Mouse (Mus musculus) heart, postnatal 10 days (tissue): ENCODE results near the gene Dynlrb2. TPM values are rescaled to one million over a fixed set of nuclear protein-coding genes. Genes with fewer than 3 reads are reported as not detected.

Experiments used
- DNase-seq, 2 experiments: peaks; one replicate each; pipeline ENCODE4 v3.0.0; 2021
- intact Hi-C: fragments of 180-260 bp; cut with DNase I; formaldehyde crosslinking; loops from one replicate; pipeline ENCODE4 v1.15.1; 2025
- total RNA-seq, 2 experiments: library from RNA; stranded (reverse); gene quantifications; 2 replicates each; pipeline ENCODE4 v1.2.3; 2021

Gene Dynlrb2
- not detected for total RNA-seq

GRCm38 (mm10) chr8:116504477-116505120 lies at the start of gene Dynlrb2:
Dynlrb2 (plus strand) TSS chr8:116504974.
- intact Hi-C loops = no loop called here
- peak; percentile 93 to 95 for DNase-seq

- DNase-seq = no peak
- intact Hi-C loops = no loop called here
Observed at GRCm38 (mm10) chr8:116458569-116458968, 46.2 kb upstream of the Dynlrb2 start.

- no peak for DNase-seq
- intact Hi-C loops = no loop called here
Observed at GRCm38 (mm10) chr8:116461472-116461871, 43.3 kb upstream of the Dynlrb2 start.

- DNase-seq = no peak
- intact Hi-C loops = no loop called here
Observed at GRCm38 (mm10) chr8:116466586-116466985, 38.2 kb upstream of the Dynlrb2 start.

- intact Hi-C loops = no loop called here
- no peak for DNase-seq
Observed at GRCm38 (mm10) chr8:116467027-116467426, 37.7 kb upstream of the Dynlrb2 start.

GRCm38 (mm10) chr8:116477941-116478340 lies 26.8 kb upstream of the Dynlrb2 start:
- intact Hi-C loops = no loop called here

GRCm38 (mm10) chr8:116478681-116479080 lies 26.1 kb upstream of the Dynlrb2 start:
- intact Hi-C loops = no loop called here
- DNase-seq = no peak

More at GRCm38 (mm10) chr8:116477941-116478340, 26.8 kb upstream of the Dynlrb2 start:
- no peak for DNase-seq

GRCm38 (mm10) chr8:116480894-116481293 lies 23.9 kb upstream of the Dynlrb2 start:
- peak; percentile 66 to 80 for DNase-seq
- intact Hi-C loops = loop anchor here (1.0 kb wide), 2 partner anchors 274 to 387 kb away; no protein-coding TSS in a partner anchor

- intact Hi-C loops = no loop called here
- no peak for DNase-seq
Observed at GRCm38 (mm10) chr8:116482738-116483137, 22.0 kb upstream of the Dynlrb2 start.

GRCm38 (mm10) chr8:116484087-116484486 lies 20.7 kb upstream of the Dynlrb2 start:
- peak in 1 of 2 experiments; percentile 35 for DNase-seq
- intact Hi-C loops = no loop called here

GRCm38 (mm10) chr8:116488546-116488945 lies 16.2 kb upstream of the Dynlrb2 start:
- intact Hi-C loops = no loop called here
- DNase-seq = no peak

- intact Hi-C loops = no loop called here
- no peak for DNase-seq
Observed at GRCm38 (mm10) chr8:116500057-116500809, 4.5 kb upstream of the Dynlrb2 start.

GRCm38 (mm10) chr8:116508721-116509120 lies 3.9 kb downstream of the Dynlrb2 start:
- intact Hi-C loops = loop anchor here (2.0 kb wide), 1 partner anchor 34 kb away; no protein-coding TSS in a partner anchor
- peak; percentile 77 to 79 for DNase-seq

- DNase-seq = no peak
- intact Hi-C loops = loop anchor here (2.0 kb wide), 1 partner anchor 34 kb away; no protein-coding TSS in a partner anchor
Observed at GRCm38 (mm10) chr8:116509247-116509646, 4.5 kb downstream of the Dynlrb2 start.

- intact Hi-C loops = no loop called here
- no peak for DNase-seq
Observed at GRCm38 (mm10) chr8:116519676-116520075, 14.9 kb downstream of the Dynlrb2 start.

GRCm38 (mm10) chr8:116521208-116521607 lies 16.4 kb downstream of the Dynlrb2 start:
- intact Hi-C loops = no loop called here
- no peak for DNase-seq

GRCm38 (mm10) chr8:116521641-116522040 lies 16.9 kb downstream of the Dynlrb2 start:
- intact Hi-C loops = no loop called here

GRCm38 (mm10) chr8:116522104-116522767 lies 17.5 kb downstream of the Dynlrb2 start:
- DNase-seq = no peak
- intact Hi-C loops = no loop called here

More at GRCm38 (mm10) chr8:116521641-116522040, 16.9 kb downstream of the Dynlrb2 start:
- no peak for DNase-seq

GRCm38 (mm10) chr8:116524915-116525314 lies 20.1 kb downstream of the Dynlrb2 start:
- DNase-seq = no peak
- intact Hi-C loops = no loop called here

- intact Hi-C loops = no loop called here
Observed at GRCm38 (mm10) chr8:116528736-116529135, 24.0 kb downstream of the Dynlrb2 start.

GRCm38 (mm10) chr8:116533081-116533480 lies 28.3 kb downstream of the Dynlrb2 start:
- no peak for DNase-seq
- intact Hi-C loops = no loop called here

More at GRCm38 (mm10) chr8:116528736-116529135, 24.0 kb downstream of the Dynlrb2 start:
- DNase-seq = no peak
